Mouse (Mus musculus): ENCODE measurements around the gene Tnfrsf26.
A peak's percentile ranks its signal among the peaks of the same experiment; 100 is the strongest.
"Not testable (repeated sequence)": the region's sequence is repeated elsewhere in the genome, so short reads cannot be mapped to it uniquely, and the experiment has no call there.

The Tnfrsf26 gene

GRCm38 (mm10) chr7:143628540-143628939 is at the start of gene Tnfrsf26:
TSS of gene Tnfrsf26 (minus strand) at chr7:143628722.
- DNase-seq (ENCODE audit: low spot score in 2 of 2): no peak

- DNase-seq (ENCODE audit: low spot score in 2 of 2): no peak
These were observed 38.1 kb upstream of the Tnfrsf26 start for GRCm38 (mm10) chr7:143666427-143667311.

- no peak for DNase-seq (ENCODE audit: low spot score in 2 of 2)
These were observed 34.9 kb upstream of the Tnfrsf26 start for GRCm38 (mm10) chr7:143663470-143663869.

GRCm38 (mm10) chr7:143660797-143661196 is 32.3 kb upstream of the Tnfrsf26 start:
- DNase-seq (ENCODE audit: low spot score in 2 of 2): no peak

GRCm38 (mm10) chr7:143649769-143650346 is 21.3 kb upstream of the Tnfrsf26 start:
- not testable (repeated sequence) for DNase-seq (ENCODE audit: low spot score in 2 of 2)

- DNase-seq (ENCODE audit: low spot score in 2 of 2): peak; percentile 76 to 78
These were observed 20.7 kb upstream of the Tnfrsf26 start, which contains the start of gene Tnfrsf22 for GRCm38 (mm10) chr7:143649034-143649768. TSS of gene Tnfrsf22 (minus strand) at chr7:143649661.

GRCm38 (mm10) chr7:143643949-143644348 is 15.4 kb upstream of the Tnfrsf26 start:
- DNase-seq (ENCODE audit: low spot score in 2 of 2): not testable (repeated sequence)

GRCm38 (mm10) chr7:143636674-143637073 is 8.2 kb upstream of the Tnfrsf26 start:
- no peak for DNase-seq (ENCODE audit: low spot score in 2 of 2)

- no peak for DNase-seq (ENCODE audit: low spot score in 2 of 2)
These were observed 3.0 kb upstream of the Tnfrsf26 start for GRCm38 (mm10) chr7:143631503-143631902.

GRCm38 (mm10) chr7:143629501-143629900 is 979 bp upstream of the Tnfrsf26 start:
- no peak for DNase-seq (ENCODE audit: low spot score in 2 of 2)

- no peak for DNase-seq (ENCODE audit: low spot score in 2 of 2)
These were observed 801 bp downstream of the Tnfrsf26 start for GRCm38 (mm10) chr7:143627555-143628286.

GRCm38 (mm10) chr7:143626178-143626577 is 2.3 kb downstream of the Tnfrsf26 start:
- DNase-seq (ENCODE audit: low spot score in 2 of 2): no peak

- no peak for DNase-seq (ENCODE audit: low spot score in 2 of 2)
These were observed 3.4 kb downstream of the Tnfrsf26 start for GRCm38 (mm10) chr7:143625151-143625550.

GRCm38 (mm10) chr7:143624561-143624960 is 4.0 kb downstream of the Tnfrsf26 start:
- no peak for DNase-seq (ENCODE audit: low spot score in 2 of 2)

- peak in 1 of 2 experiments; percentile 25 for DNase-seq (ENCODE audit: low spot score in 2 of 2)
These were observed 7.6 kb downstream of the Tnfrsf26 start for GRCm38 (mm10) chr7:143620951-143621350.

- no peak for DNase-seq (ENCODE audit: low spot score in 2 of 2)
These were observed 14.0 kb downstream of the Tnfrsf26 start for GRCm38 (mm10) chr7:143614404-143615135.

- no peak for DNase-seq (ENCODE audit: low spot score in 2 of 2)
These were observed 16.3 kb downstream of the Tnfrsf26 start for GRCm38 (mm10) chr7:143612215-143612614.

- no peak for DNase-seq (ENCODE audit: low spot score in 2 of 2)
These were observed 23.2 kb downstream of the Tnfrsf26 start for GRCm38 (mm10) chr7:143605321-143605720.

- no peak for DNase-seq (ENCODE audit: low spot score in 2 of 2)
These were observed 23.6 kb downstream of the Tnfrsf26 start for GRCm38 (mm10) chr7:143604889-143605288.

- DNase-seq (ENCODE audit: low spot score in 2 of 2): no peak
These were observed 26.8 kb downstream of the Tnfrsf26 start for GRCm38 (mm10) chr7:143601705-143602104.

GRCm38 (mm10) chr7:143600231-143600740 is 28.2 kb downstream of the Tnfrsf26 start:
- DNase-seq (ENCODE audit: low spot score in 2 of 2): no peak
